13 mouse cellular contexts compared by ENCODE assay signal in genomic region chr15:90992871-90993270, GRCm38 (mm10). TPM values are rescaled to one million over a fixed set of nuclear protein-coding genes. Genes with fewer than 3 reads are reported as not detected.
DNase-seq lines count a peak whose midpoint lies in the region; ATAC-seq and TF ChIP-seq lines count a peak whose summit lies in the region.
"Had no signal": no experiment of that assay in that cellular context is flagged by ENCODE, and none has a peak within 500 bp of the region (broad histone marks: within the 10 kb centered on the region; RNA-seq: fewer than 3 reads in every experiment).

No protein-coding gene starts in this region.

- intact Hi-C loops in heart, adult 2 months (cut with DNase I) = loop anchor here (5.0 to 10.0 kb wide), 2 partner anchors 192 to 299 kb away; no protein-coding TSS in a partner anchor
- intact Hi-C loops in heart, postnatal 14 days (cut with DNase I) = loop anchor here (5.0 kb wide), 1 partner anchor 309 kb away; no protein-coding TSS in a partner anchor

- H3K9ac ChIP-seq in heart, adult 2 months (ENCODE audit: low read depth, low read length) = no peak overlapping the region
- H3K9ac ChIP-seq in limb, embryonic 13.5 days = no peak overlapping the region
- H3K9ac ChIP-seq: liver, embryonic 13.5 days had no signal

- WGBS in heart, adult 2 months = 49% methylated on average over 2 of the region's 2 CpGs
- WGBS in limb, embryonic 13.5 days = 48% methylated on average over 2 of the region's 2 CpGs
- WGBS in limb, embryonic 10.5 days = 74% methylated on average over 2 of the region's 2 CpGs

- H3K27ac ChIP-seq in heart, adult 2 months = no peak overlapping the region
- H3K27ac ChIP-seq in limb, embryonic 13.5 days = no peak overlapping the region
- no peak overlapping the region for H3K27ac ChIP-seq in limb, embryonic 10.5 days
- H3K27ac ChIP-seq: liver, embryonic 13.5 days had no signal

- no peak for TF ChIP-seq POLR2A in heart, adult 2 months (IDR thresholded peaks at IDR 0.05; ENCODE audit: insufficient read depth, low read depth, low read length)

- H3K9me3 ChIP-seq in limb, embryonic 13.5 days = no peaks in the 10 kb centered on the region
- H3K9me3 ChIP-seq in limb, embryonic 10.5 days (replicated peaks) = no peaks in the 10 kb centered on the region
- H3K9me3 ChIP-seq: liver, embryonic 13.5 days had no signal

- no peak overlapping the region for H3K4me2 ChIP-seq in limb, embryonic 13.5 days (replicated peaks)
- H3K4me2 ChIP-seq: liver, embryonic 13.5 days had no signal

- no peak overlapping the region for H3K4me3 ChIP-seq in heart, adult 2 months
- no peak overlapping the region for H3K4me3 ChIP-seq in limb, embryonic 13.5 days
- no peak overlapping the region for H3K4me3 ChIP-seq in limb, embryonic 10.5 days
- H3K4me3 ChIP-seq: liver, embryonic 13.5 days; megakaryocyte, embryonic 14.5 days had no signal

- POLR2A ChIA-PET in Patski (lab: Charles Lee) = no interaction called here

- DNase-seq in heart, adult 2 months = no peak
- DNase-seq in heart, postnatal 14 days = no peak
- DNase-seq in limb, embryonic 10.5 days (ENCODE audit: low spot score) = no peak
- DNase-seq in 3T3-L1 (ENCODE audit: low read depth, low spot score) = peak; percentile 78
- DNase-seq in Patski (ENCODE audit: low read depth, low spot score) = no peak
- DNase-seq in adrenal gland, postnatal 25 days = no peak
- no peak for DNase-seq in right cerebral cortex, postnatal 36 days (ENCODE audit: low spot score in 2 of 2)
- DNase-seq: cerebellum, adult 11-12 months; liver, embryonic 13.5 days; right cerebral cortex, postnatal 25 days; thymus, adult 2 months had no signal

- CTCF ChIA-PET in Patski (lab: Charles Lee) = interaction anchor here (1.0 to 1.8 kb wide), 5 partner anchors 12 to 172 kb away, joined by 3 to 6 read pairs (median 4); no protein-coding TSS in a partner anchor

- H3K4me1 ChIP-seq in heart, adult 2 months (ENCODE audit: control insufficient read depth, insufficient read depth, low read length) = peaks cover 1% of the 10 kb centered on the region; the same call in 1 of the 2 replicates
- H3K4me1 ChIP-seq in limb, embryonic 13.5 days = peaks cover 12% of the 10 kb centered on the region
- no peaks in the 10 kb centered on the region for H3K4me1 ChIP-seq in limb, embryonic 10.5 days
- H3K4me1 ChIP-seq: liver, embryonic 13.5 days; megakaryocyte, embryonic 14.5 days had no signal

- no peaks in the 10 kb centered on the region for H3K79me2 ChIP-seq in heart, adult 2 months (replicated peaks; ENCODE audit: control insufficient read depth, insufficient read depth, low read length)

- peak; percentile 65 for TF ChIP-seq CTCF in heart, adult 2 months (IDR thresholded peaks at IDR 0.05)
- TF ChIP-seq CTCF in Patski (IDR thresholded peaks at IDR 0.05) = peak; percentile 52

- TF ChIP-seq EP300 in heart, adult 2 months (IDR thresholded peaks at IDR 0.05; ENCODE audit: insufficient read depth, low read depth, low read length) = no peak

- no peaks in the 10 kb centered on the region for H3K36me3 ChIP-seq in heart, adult 2 months (ENCODE audit: control insufficient read depth, insufficient read depth, low read length)
- no peaks in the 10 kb centered on the region; the same call in 1 of the 2 replicates for H3K36me3 ChIP-seq in limb, embryonic 13.5 days
- no peaks in the 10 kb centered on the region for H3K36me3 ChIP-seq in limb, embryonic 10.5 days
- H3K36me3 ChIP-seq: liver, embryonic 13.5 days had no signal

- ATAC-seq in limb, embryonic 13.5 days (ENCODE audit: low FRiP score, low read depth) = 0 out of 2 replicates have a peak, but pooled peaks have one; percentile 11
- ATAC-seq in Patski = peak; percentile 77

- in situ Hi-C loops in Patski (cut with MboI; ENCODE audit: low pct_unique_long_range_greater_than_20kb) = loop anchor here (10.0 kb wide), 1 partner anchor 302 kb away; no protein-coding TSS in a partner anchor

- H3K27me3 ChIP-seq in heart, adult 2 months (ENCODE audit: control insufficient read depth, insufficient read depth, low read length) = no peaks in the 10 kb centered on the region
- no peaks in the 10 kb centered on the region for H3K27me3 ChIP-seq in limb, embryonic 13.5 days
- no peaks in the 10 kb centered on the region for H3K27me3 ChIP-seq in limb, embryonic 10.5 days (ENCODE audit: low read depth, poor library complexity, severe bottlenecking)
- no peaks in the 10 kb centered on the region for H3K27me3 ChIP-seq in Patski
- H3K27me3 ChIP-seq: liver, embryonic 13.5 days; megakaryocyte, embryonic 14.5 days had no signal

RNA-seq across cellular contexts. Expression of gene Kif21a, which starts 56.9 kb away (rescaled TPM):
- total RNA-seq in heart, adult 2 months (2021) = 10 to 100 TPM; 18.1 to 18.9 TPM
- polyA plus RNA-seq in heart, adult 2 months (2012; rRNA removed) = 3.7 and 13.3 TPM in 2 replicates
- 10 to 100 TPM; 10.1 to 11.7 TPM for total RNA-seq in heart, postnatal 14 days (2021)
- polyA plus RNA-seq in limb, embryonic 13.5 days (2015; fragmentation: Nextera tagmentation; extraction: Ambion mirVana) = 6.7 and 7.3 TPM in 2 replicates
- 2.1 and 3.1 TPM in 2 replicates for polyA plus RNA-seq in limb, embryonic 10.5 days (2016; fragmentation: Nextera tagmentation; extraction: Ambion mirVana)
- 32.5 TPM for polyA plus RNA-seq in Patski (2021)
- 15.4 and 23.0 TPM in 2 replicates for total RNA-seq in adrenal gland, postnatal 25 days (2021)
